Mouse (Mus musculus) liver, postnatal 0 days (tissue): ENCODE results near the gene Limd1. TPM values are rescaled to one million over a fixed set of nuclear protein-coding genes. Genes with fewer than 3 reads are reported as not detected.
A peak's percentile ranks its signal among the peaks of the same experiment; 100 is the strongest.

Experiments
- ATAC-seq: fragments of 200-750 bp; cut with Nextera tagmentation; 2 replicates; pipeline ENCODE4 v1.8.0; 2017; ENCODE audit warnings: mild to moderate bottlenecking, moderate library complexity
- DNase-seq: peaks from one replicate; pipeline ENCODE4 v3.0.0-alpha.2; 2016
- H3K27ac ChIP-seq: fragments of 300-500 bp; sonication (generic); 2 replicates; pipeline ENCODE4 v1.5.1; 2014; ENCODE audit warnings: antibody characterized with exemption, moderate library complexity, mild to moderate bottlenecking, low read depth
- H3K27me3 ChIP-seq: fragments of 300-500 bp; sonication (generic); 2 replicates; pipeline ENCODE4 v1.6.1; 2014; ENCODE audit warnings: low read length, control low read depth, mixed read lengths; ENCODE audit not compliant: insufficient read depth
- H3K36me3 ChIP-seq: fragments of 300-500 bp; sonication (generic); replicated peaks from 2 replicates; pipeline ENCODE4 v1.6.1; 2014; ENCODE audit warnings: mild to moderate bottlenecking, control low read depth, low read length, moderate library complexity, mixed read lengths; ENCODE audit not compliant: insufficient read depth
- H3K4me1 ChIP-seq: fragments of 300-500 bp; sonication (generic); 2 replicates; pipeline ENCODE4 v1.6.1; 2014; ENCODE audit warnings: antibody characterized with exemption, mild to moderate bottlenecking, control low read depth; ENCODE audit not compliant: insufficient read depth
- H3K4me2 ChIP-seq: fragments of 300-500 bp; sonication (generic); 2 replicates; pipeline ENCODE4 v1.6.1; 2014; ENCODE audit warnings: low read depth, mild to moderate bottlenecking, low read length, moderate library complexity, mixed read lengths
- H3K4me3 ChIP-seq: fragments of 300-500 bp; sonication (generic); 2 replicates; pipeline ENCODE4 v1.5.1; 2014; ENCODE audit warnings: low read depth, low read length
- H3K9ac ChIP-seq: fragments of 300-500 bp; sonication (generic); replicated peaks from 2 replicates; pipeline ENCODE4 v1.6.1; 2014; ENCODE audit warnings: mild to moderate bottlenecking, moderate library complexity
- H3K9me3 ChIP-seq: fragments of 300-500 bp; sonication (generic); 2 replicates; pipeline ENCODE4 v1.6.1; 2016; ENCODE audit warnings: mild to moderate bottlenecking, control low read depth, low read length, mixed read lengths
- CTCF ChIP-seq: sonication (generic); IDR thresholded peaks from 2 replicates; pipeline ENCODE4 v1.5.1; 2016; ENCODE audit warnings: antibody characterized with exemption, low read depth
- EP300 ChIP-seq: IDR thresholded peaks from 2 replicates; pipeline ENCODE4 v1.6.1; 2016; ENCODE audit warnings: antibody characterized with exemption, low read depth, mild to moderate bottlenecking
- WGBS: fragments of 180-500 bp; shearing (Covaris S2); extraction: QIAGEN DNeasy Blood & Tissue Kit; methylation state at CpG from one replicate; pipeline ENCODE4 v1.1.7; 2014; ENCODE audit not compliant: insufficient replicate concordance; 5-methylcytosine and 5-hydroxymethylcytosine counted together
- polyA plus RNA-seq: library from polyadenylated mRNA; unstranded; fragments of >200 nt; fragmentation: Nextera tagmentation; extraction: Ambion mirVana; gene quantifications from 2 replicates; pipeline ENCODE4 v1.2.1, GENCODE M21; 2015

Gene Limd1
- polyA plus RNA-seq, 1 experiment from 2014 or later = 12.4 TPM

- Histone ChIP-seq H3K4me1 (peaks cover 13% of the 10 kb centered on the region), H3K36me3 (no peaks in the 10 kb centered on the region), H3K4me3 (peak overlapping the region; percentile 64), H3K27me3 (no peaks in the 10 kb centered on the region), H3K9ac (peak overlapping the region; percentile 73), H3K9me3 (no peaks in the 10 kb centered on the region), H3K27ac (peak overlapping the region; percentile 95), H3K4me2 (peak overlapping the region; percentile 84)
- no peak for DNase-seq
- TF ChIP-seq CTCF = no peak
- 25% methylated on average over 6 of the region's 6 CpGs for WGBS
- no peak for ATAC-seq
Observed at GRCm38 (mm10) chr9:123528087-123528925, 49.8 kb downstream of the Limd1 start.

DNA sequence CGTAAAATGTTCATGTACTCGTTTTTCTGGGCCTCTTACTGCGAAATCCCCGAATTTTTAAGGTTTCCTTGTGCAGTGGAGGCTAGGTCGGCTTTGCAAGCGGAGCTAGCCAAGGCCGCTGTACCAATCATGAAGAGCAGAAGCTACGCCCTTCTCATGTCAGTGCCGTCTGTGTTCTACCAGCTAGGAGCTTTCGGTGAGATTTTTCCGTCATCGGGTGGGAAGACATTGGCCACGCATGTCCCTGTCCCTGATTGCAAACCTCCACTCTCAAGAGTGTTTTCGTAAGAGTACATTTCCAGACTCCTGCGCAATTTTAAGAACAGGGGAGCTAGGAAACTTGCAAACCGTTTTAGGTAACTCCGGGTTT is 50.4 kb downstream of the Limd1 start:
- H3K36me3 ChIP-seq = no peaks in the 10 kb centered on the region
- peaks cover 13% of the 10 kb centered on the region for H3K4me1 ChIP-seq
- H3K9ac ChIP-seq = peak overlapping the region; percentile 73
- no peaks in the 10 kb centered on the region for H3K27me3 ChIP-seq
- no peaks in the 10 kb centered on the region for H3K9me3 ChIP-seq
- no peak for TF ChIP-seq EP300
- TF ChIP-seq CTCF = no peak
- peak overlapping the region; percentile 95 for H3K27ac ChIP-seq
- 2% methylated on average over 17 of the region's 17 CpGs for WGBS
- DNase-seq (peak; percentile 56), ATAC-seq (peak; percentile 43)
- peak overlapping the region; percentile 64 for H3K4me3 ChIP-seq
- H3K4me2 ChIP-seq = peak overlapping the region; percentile 84

GRCm38 (mm10) chr9:123529392-123530157 is 51.1 kb downstream of the Limd1 start, which contains the start of gene Sacm1l:
Gene Sacm1l (plus strand): TSS chr9:123529759.
- Histone ChIP-seq H3K4me2 (peak within 1 kb of the TSS; percentile 84), H3K9me3 (no peaks in the 10 kb centered on the region), H3K27me3 (no peaks in the 10 kb centered on the region), H3K36me3 (no peaks in the 10 kb centered on the region), H3K27ac (peak within 1 kb of the TSS; percentile 96), H3K4me3 (peak within 1 kb of the TSS; percentile 98), H3K9ac (peak within 1 kb of the TSS; percentile 87), H3K4me1 (peaks cover 13% of the 10 kb centered on the region)
- DNase-seq (peak; percentile 98), ATAC-seq (peak; percentile 97)
- TF ChIP-seq EP300 (peak; percentile 75; the same call in 1 of the 2 replicates), CTCF (no peak)
- under 1% methylated on average over 78 of the region's 79 CpGs for WGBS

GRCm38 (mm10) chr9:123530158-123530475 is 51.6 kb downstream of the Limd1 start:
- no peak for DNase-seq
- Histone ChIP-seq H3K4me2 (peak overlapping the region; percentile 77), H3K4me3 (peak overlapping the region; percentile 98), H3K27ac (peak overlapping the region; percentile 96), H3K4me1 (peaks cover 13% of the 10 kb centered on the region), H3K9ac (peak overlapping the region; percentile 87), H3K36me3 (no peaks in the 10 kb centered on the region), H3K9me3 (no peaks in the 10 kb centered on the region), H3K27me3 (no peaks in the 10 kb centered on the region)
- no peak for TF ChIP-seq CTCF
- TF ChIP-seq EP300 = no peak
- no peak for ATAC-seq
- 0% methylated on average over 13 of the region's 13 CpGs for WGBS

DNA sequence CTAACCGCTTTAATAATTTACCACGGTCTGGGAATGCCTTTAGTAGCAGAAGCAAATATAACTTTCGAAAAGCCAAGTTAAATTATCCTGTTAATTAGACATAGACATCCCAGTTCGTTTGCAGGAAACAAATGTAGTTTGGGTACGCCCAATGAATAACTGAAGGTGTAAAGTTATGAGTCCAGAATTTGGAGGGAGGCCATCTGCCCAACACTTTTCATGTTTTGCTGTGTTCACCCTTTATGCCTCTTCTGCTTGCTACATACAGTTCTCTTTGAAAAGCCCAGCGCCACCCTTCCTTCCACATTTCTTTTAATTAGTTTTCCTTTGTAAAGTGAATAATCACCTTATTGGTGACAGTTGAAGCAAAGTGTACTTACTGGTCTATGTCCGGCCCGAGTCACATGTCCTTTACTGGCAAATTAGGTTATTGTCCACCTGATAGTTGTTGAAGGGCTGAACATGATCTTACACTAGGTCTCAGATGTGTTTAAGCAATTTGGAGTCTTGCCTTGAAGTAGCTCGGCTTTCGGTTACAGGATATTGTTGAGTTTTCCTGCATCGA is 52.1 kb downstream of the Limd1 start:
- H3K9me3 ChIP-seq = no peaks in the 10 kb centered on the region
- peak overlapping the region; percentile 96 for H3K27ac ChIP-seq
- peak overlapping the region; percentile 87 for H3K9ac ChIP-seq
- H3K4me1 ChIP-seq = peaks cover 13% of the 10 kb centered on the region
- 37% methylated on average over 11 of the region's 11 CpGs for WGBS
- H3K4me2 ChIP-seq = peak overlapping the region; percentile 77
- H3K4me3 ChIP-seq = peak overlapping the region; percentile 98
- H3K27me3 ChIP-seq = no peaks in the 10 kb centered on the region
- H3K36me3 ChIP-seq = no peaks in the 10 kb centered on the region; the same call in 1 of the 2 replicates
- DNase-seq (no peak), ATAC-seq (no peak)
- TF ChIP-seq CTCF = no peak
- TF ChIP-seq EP300 = no peak

DNA sequence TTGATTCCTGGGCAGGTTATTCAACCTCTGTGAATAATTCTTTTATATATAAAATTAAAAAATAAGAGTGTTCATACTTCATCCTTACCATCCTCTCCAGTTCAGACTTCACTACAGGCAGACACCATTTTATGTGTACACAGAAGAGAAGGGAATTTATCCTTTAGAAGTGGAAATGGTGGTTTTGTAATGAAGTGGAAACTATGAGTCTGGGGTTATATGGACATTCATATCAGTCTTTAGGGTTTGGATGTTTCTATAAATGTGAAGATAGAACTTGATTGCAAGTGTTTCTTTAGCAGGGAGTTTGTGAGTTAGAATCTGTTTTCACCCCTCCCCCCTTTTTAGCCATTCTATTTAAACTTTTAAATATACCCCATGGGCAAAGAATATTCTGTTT is 52.7 kb downstream of the Limd1 start:
- Histone ChIP-seq H3K9ac (no peak overlapping the region), H3K36me3 (no peaks in the 10 kb centered on the region; the same call in 1 of the 2 replicates), H3K4me2 (peak overlapping the region; percentile 77), H3K9me3 (no peaks in the 10 kb centered on the region), H3K27ac (no peak overlapping the region), H3K4me3 (peak overlapping the region; percentile 98; the same call in 1 of the 2 replicates), H3K27me3 (no peaks in the 10 kb centered on the region), H3K4me1 (peaks cover 15% of the 10 kb centered on the region)
- TF ChIP-seq EP300 (no peak), CTCF (no peak)
- DNase-seq = no peak
- no peak for ATAC-seq
